Mouse (Mus musculus) myocyte (in vitro differentiated cells): Measurements from ENCODE around the gene Sept10.

ENCODE experiments used
- E2F4 ChIP-seq: IDR thresholded peaks from one replicate; pipeline ENCODE4 v1.6.1; 2011; ENCODE audit warnings: mild to moderate bottlenecking, control low read depth, moderate library complexity; ENCODE audit not compliant: insufficient read depth
- POLR2A ChIP-seq: IDR thresholded peaks from one replicate; pipeline ENCODE4 v1.6.1; 2011; ENCODE audit warnings: low read depth, mild to moderate bottlenecking, control low read depth, moderate library complexity; ENCODE audit not compliant: insufficient read length

DNA sequence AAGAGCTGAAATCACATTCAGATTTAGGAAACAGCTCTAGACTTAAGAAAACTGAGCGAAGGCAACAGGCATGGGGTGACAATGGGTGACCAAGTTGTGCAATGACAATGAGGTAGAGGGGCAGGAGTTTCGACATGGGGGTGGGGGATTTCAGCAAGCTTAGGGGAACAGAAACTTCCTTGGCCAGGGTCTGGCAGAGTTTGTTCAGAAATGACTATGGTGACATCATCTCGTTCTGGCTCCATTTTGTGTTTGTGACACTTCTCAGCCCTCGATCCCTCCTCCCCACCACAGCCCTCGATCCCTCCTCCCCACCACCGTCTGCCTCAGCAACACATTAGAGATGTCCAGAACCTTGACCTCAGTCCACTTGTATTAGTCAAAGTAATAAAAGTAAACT lies 14.8 kb upstream of the Sept10 start:
- TF ChIP-seq POLR2A (no peak), E2F4 (no peak)
